Comparison of ENCODE assay signal across 23 mouse cellular contexts in genomic region chr14:10554755-10555154, GRCm38 (mm10).
DNase-seq lines count a peak whose midpoint lies in the region; ATAC-seq and TF ChIP-seq lines count a peak whose summit lies in the region.
"Had no signal": no experiment of that assay in that cellular context is flagged by ENCODE, and none has a peak within 500 bp of the region (broad histone marks: within the 10 kb centered on the region; RNA-seq: fewer than 3 reads in every experiment).

No protein-coding gene starts in this region.

- H3K4me2 ChIP-seq in hindbrain, embryonic 16.5 days (ENCODE audit: low read length) = no peak overlapping the region
- no peak overlapping the region for H3K4me2 ChIP-seq in kidney, embryonic 16.5 days (replicated peaks; ENCODE audit: low read depth, low read length)
- H3K4me2 ChIP-seq in neural tube, embryonic 15.5 days = no peak overlapping the region
- no peak overlapping the region for H3K4me2 ChIP-seq in forebrain, embryonic 16.5 days (ENCODE audit: low read length)
- H3K4me2 ChIP-seq: embryonic facial prominence, embryonic 13.5 days; hindbrain, embryonic 13.5 days; limb, embryonic 13.5 days; stomach, embryonic 15.5 days had no signal

- TF ChIP-seq POLR2A in heart, adult 2 months (IDR thresholded peaks at IDR 0.05; ENCODE audit: insufficient read depth, low read depth, low read length) = no peak

- no peak for TF ChIP-seq CTCF in heart, adult 2 months (IDR thresholded peaks at IDR 0.05)

- no peaks in the 10 kb centered on the region for H3K36me3 ChIP-seq in heart, adult 2 months (ENCODE audit: control insufficient read depth, insufficient read depth, low read length)
- H3K36me3 ChIP-seq in hindbrain, embryonic 16.5 days (ENCODE audit: control insufficient read depth, insufficient read depth, low read length) = no peaks in the 10 kb centered on the region
- no peaks in the 10 kb centered on the region for H3K36me3 ChIP-seq in hindbrain, embryonic 10.5 days
- H3K36me3 ChIP-seq in kidney, embryonic 16.5 days (ENCODE audit: insufficient read depth, low read length) = no peaks in the 10 kb centered on the region
- H3K36me3 ChIP-seq in neural tube, embryonic 15.5 days = no peaks in the 10 kb centered on the region
- H3K36me3 ChIP-seq in forebrain, embryonic 16.5 days (ENCODE audit: control insufficient read depth, insufficient read depth) = no peaks in the 10 kb centered on the region
- H3K36me3 ChIP-seq: embryonic facial prominence, embryonic 13.5 days; hindbrain, embryonic 13.5 days; limb, embryonic 13.5 days; stomach, embryonic 15.5 days had no signal

- H3K27me3 ChIP-seq in heart, adult 2 months (ENCODE audit: control insufficient read depth, insufficient read depth, low read length) = no peaks in the 10 kb centered on the region
- no peaks in the 10 kb centered on the region for H3K27me3 ChIP-seq in hindbrain, embryonic 16.5 days (replicated peaks; ENCODE audit: control insufficient read depth, insufficient read depth, low read length)
- no peaks in the 10 kb centered on the region for H3K27me3 ChIP-seq in hindbrain, embryonic 10.5 days (ENCODE audit: insufficient read depth, poor library complexity, severe bottlenecking)
- H3K27me3 ChIP-seq in kidney, embryonic 16.5 days (ENCODE audit: insufficient read depth, low read length) = no peaks in the 10 kb centered on the region
- no peaks in the 10 kb centered on the region for H3K27me3 ChIP-seq in neural tube, embryonic 15.5 days (replicated peaks)
- no peaks in the 10 kb centered on the region for H3K27me3 ChIP-seq in forebrain, embryonic 16.5 days (replicated peaks; ENCODE audit: control insufficient read depth, insufficient read depth, low read length)
- H3K27me3 ChIP-seq: CH12.LX; embryonic facial prominence, embryonic 13.5 days; hindbrain, embryonic 13.5 days; limb, embryonic 13.5 days; stomach, embryonic 15.5 days had no signal

- intact Hi-C loops in heart, adult 2 months (cut with DNase I) = no loop called here

- no peaks in the 10 kb centered on the region for H3K4me1 ChIP-seq in heart, adult 2 months (ENCODE audit: control insufficient read depth, insufficient read depth, low read length)
- H3K4me1 ChIP-seq in hindbrain, embryonic 16.5 days (ENCODE audit: control insufficient read depth, insufficient read depth, low read depth, low read length) = no peaks in the 10 kb centered on the region
- H3K4me1 ChIP-seq in hindbrain, embryonic 10.5 days (replicated peaks) = peaks cover 9% of the 10 kb centered on the region
- H3K4me1 ChIP-seq in kidney, embryonic 16.5 days (ENCODE audit: insufficient read depth, low read length) = 0 out of 2 replicates have a peak, but pooled peaks cover 5% of the 10 kb centered on the region
- no peaks in the 10 kb centered on the region for H3K4me1 ChIP-seq in neural tube, embryonic 15.5 days
- no peaks in the 10 kb centered on the region for H3K4me1 ChIP-seq in forebrain, embryonic 16.5 days (replicated peaks; ENCODE audit: control insufficient read depth, insufficient read depth, low read length)
- H3K4me1 ChIP-seq: embryonic facial prominence, embryonic 13.5 days; hindbrain, embryonic 13.5 days; limb, embryonic 13.5 days; stomach, embryonic 15.5 days had no signal

- peak; percentile 27; the same call in 1 of the 2 replicates for ATAC-seq in hindbrain, embryonic 16.5 days
- ATAC-seq in kidney, embryonic 16.5 days (ENCODE audit: low FRiP score, low TSS enrichment) = peak; percentile 71; the same call in 1 of the 2 replicates
- ATAC-seq in neural tube, embryonic 15.5 days (ENCODE audit: low FRiP score) = no peak
- ATAC-seq in forebrain, embryonic 16.5 days = no peak
- ATAC-seq: intestine, embryonic 16.5 days; midbrain, embryonic 16.5 days had no signal

- H3K27ac ChIP-seq in heart, adult 2 months = no peak overlapping the region
- no peak overlapping the region for H3K27ac ChIP-seq in hindbrain, embryonic 16.5 days (ENCODE audit: low read depth, low read length)
- no peak overlapping the region for H3K27ac ChIP-seq in hindbrain, embryonic 10.5 days
- H3K27ac ChIP-seq in kidney, embryonic 16.5 days (ENCODE audit: low read length) = no peak overlapping the region
- H3K27ac ChIP-seq in neural tube, embryonic 15.5 days (replicated peaks) = no peak overlapping the region
- no peak overlapping the region for H3K27ac ChIP-seq in forebrain, embryonic 16.5 days (ENCODE audit: low read length)
- H3K27ac ChIP-seq: embryonic facial prominence, embryonic 13.5 days; hindbrain, embryonic 13.5 days; limb, embryonic 13.5 days; liver, embryonic 14.5 days; stomach, embryonic 15.5 days had no signal

- peak; percentile 5 to 19 for DNase-seq in heart, adult 2 months
- no peak for DNase-seq in heart, postnatal 4 days
- DNase-seq in hindbrain, embryonic 10.5 days (ENCODE audit: low spot score) = no peak
- peak; percentile 92 for DNase-seq in Muller cell, postnatal 12 days (ENCODE audit: inconsistent ontology term)
- DNase-seq: adrenal gland, postnatal 10 days; cerebellum, adult 11 months; cerebellum, postnatal 25 days; gastrocnemius, postnatal 36 days; layer of hippocampus, adult 9-11 months; spleen, adult 18-20 months; thymus, adult 2 months had no signal

- 22% methylated on average over 6 of the region's 6 CpGs for WGBS in heart, adult 2 months
- WGBS in hindbrain, embryonic 16.5 days = 19% methylated on average over 6 of the region's 6 CpGs
- 19% methylated on average over 6 of the region's 6 CpGs for whole genome bisulfite sequencing in hindbrain, embryonic 10.5 days
- 22% methylated on average over 6 of the region's 6 CpGs for WGBS in kidney, embryonic 16.5 days
- 30% methylated on average over 6 of the region's 6 CpGs for WGBS in neural tube, embryonic 15.5 days
- 34% methylated on average over 6 of the region's 6 CpGs for WGBS in forebrain, embryonic 16.5 days

- no peaks in the 10 kb centered on the region for H3K9me3 ChIP-seq in hindbrain, embryonic 16.5 days (ENCODE audit: control insufficient read depth, low read length)
- no peaks in the 10 kb centered on the region for H3K9me3 ChIP-seq in hindbrain, embryonic 10.5 days
- no peaks in the 10 kb centered on the region for H3K9me3 ChIP-seq in kidney, embryonic 16.5 days (ENCODE audit: low read length)
- no peaks in the 10 kb centered on the region for H3K9me3 ChIP-seq in neural tube, embryonic 15.5 days (replicated peaks)
- no peaks in the 10 kb centered on the region for H3K9me3 ChIP-seq in forebrain, embryonic 16.5 days (ENCODE audit: control insufficient read depth, low read length)
- H3K9me3 ChIP-seq: embryonic facial prominence, embryonic 13.5 days; hindbrain, embryonic 13.5 days; limb, embryonic 13.5 days; stomach, embryonic 15.5 days had no signal

- no peak for TF ChIP-seq EP300 in heart, adult 2 months (IDR thresholded peaks at IDR 0.05; ENCODE audit: insufficient read depth, low read depth, low read length)

- H3K4me3 ChIP-seq in heart, adult 2 months = no peak overlapping the region
- H3K4me3 ChIP-seq in hindbrain, embryonic 16.5 days (ENCODE audit: low read length) = no peak overlapping the region
- H3K4me3 ChIP-seq in hindbrain, embryonic 10.5 days = no peak overlapping the region
- no peak overlapping the region for H3K4me3 ChIP-seq in kidney, embryonic 16.5 days (ENCODE audit: low read length)
- H3K4me3 ChIP-seq in neural tube, embryonic 15.5 days (replicated peaks) = no peak overlapping the region
- H3K4me3 ChIP-seq in forebrain, embryonic 16.5 days (replicated peaks; ENCODE audit: low read length) = no peak overlapping the region
- H3K4me3 ChIP-seq: embryonic facial prominence, embryonic 13.5 days; hindbrain, embryonic 13.5 days; limb, embryonic 13.5 days; stomach, embryonic 15.5 days had no signal

- H3K79me2 ChIP-seq in heart, adult 2 months (replicated peaks; ENCODE audit: control insufficient read depth, insufficient read depth, low read length) = no peaks in the 10 kb centered on the region

- H3K9ac ChIP-seq in heart, adult 2 months (ENCODE audit: low read depth, low read length) = no peak overlapping the region
- H3K9ac ChIP-seq in hindbrain, embryonic 16.5 days (ENCODE audit: low read depth, low read length) = no peak overlapping the region
- H3K9ac ChIP-seq in kidney, embryonic 16.5 days (replicated peaks; ENCODE audit: low read length) = no peak overlapping the region
- H3K9ac ChIP-seq in neural tube, embryonic 15.5 days (replicated peaks) = no peak overlapping the region
- no peak overlapping the region for H3K9ac ChIP-seq in forebrain, embryonic 16.5 days (replicated peaks; ENCODE audit: low read depth, low read length)
- H3K9ac ChIP-seq: embryonic facial prominence, embryonic 13.5 days; hindbrain, embryonic 13.5 days; limb, embryonic 13.5 days; liver, embryonic 14.5 days; stomach, embryonic 15.5 days had no signal

Comparison
In these comparisons a context has a peak if more than half of its experiments do, and no peak if none do; other contexts are left out.
1. DNase-seq: peak in heart, adult 2 months (2 of 2) and Muller cell, postnatal 12 days (single experiment); none in heart, postnatal 4 days (single experiment) and hindbrain, embryonic 10.5 days (single experiment).
2. ATAC-seq: peak in hindbrain, embryonic 16.5 days (single experiment) and kidney, embryonic 16.5 days (single experiment); none in neural tube, embryonic 15.5 days (single experiment) and forebrain, embryonic 16.5 days (single experiment).